Mouse (Mus musculus) naive thymus-derived CD4-positive, alpha-beta T cell, adult 2 months (primary cell): ENCODE results near the gene Calr4.

Experiments used
- DNase-seq: peaks from one replicate; pipeline ENCODE4 v3.0.0-alpha.2; 2011; ENCODE audit warnings: low read depth

The Calr4 gene

DNA sequence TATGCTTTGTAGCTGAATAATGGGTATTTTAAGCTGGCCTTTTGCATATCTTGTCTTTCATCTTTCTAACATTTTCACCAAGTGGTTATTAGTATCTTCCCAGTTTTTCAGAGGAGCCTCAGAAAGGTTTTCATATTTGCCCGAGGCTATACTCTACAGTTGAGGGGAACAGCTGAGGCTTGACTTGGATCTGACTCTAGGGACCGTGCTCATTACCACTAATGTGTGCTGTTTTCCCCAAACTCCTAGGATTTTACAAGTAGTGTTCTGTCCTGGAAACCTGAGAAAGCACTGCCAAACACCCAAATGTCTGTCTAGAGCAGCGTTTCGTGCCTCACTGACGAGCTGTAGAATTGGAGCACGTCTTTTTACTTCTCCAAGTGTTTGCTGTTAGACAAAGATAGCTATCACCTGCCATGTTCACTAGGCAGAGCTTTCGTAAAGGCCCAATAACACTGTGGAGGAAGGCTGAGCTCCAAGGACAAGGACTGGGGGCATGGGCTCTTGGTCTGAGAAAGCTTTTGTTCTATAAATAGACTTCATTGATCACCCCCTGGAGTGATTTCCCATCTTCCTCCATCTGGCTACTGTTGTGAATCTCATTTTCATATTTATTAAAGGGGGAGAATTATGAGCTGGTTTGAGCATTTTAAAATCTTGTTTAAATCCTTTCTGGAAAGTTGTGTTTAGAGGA, 2.0 kb downstream of the Calr4 start:
- no peak for DNase-seq

- DNase-seq: no peak
Observed at GRCm38 (mm10) chr4:109238428-109239268, 4.4 kb downstream of the Calr4 start.

- no peak for DNase-seq
Observed at GRCm38 (mm10) chr4:109241221-109241620, 6.9 kb downstream of the Calr4 start.

DNA sequence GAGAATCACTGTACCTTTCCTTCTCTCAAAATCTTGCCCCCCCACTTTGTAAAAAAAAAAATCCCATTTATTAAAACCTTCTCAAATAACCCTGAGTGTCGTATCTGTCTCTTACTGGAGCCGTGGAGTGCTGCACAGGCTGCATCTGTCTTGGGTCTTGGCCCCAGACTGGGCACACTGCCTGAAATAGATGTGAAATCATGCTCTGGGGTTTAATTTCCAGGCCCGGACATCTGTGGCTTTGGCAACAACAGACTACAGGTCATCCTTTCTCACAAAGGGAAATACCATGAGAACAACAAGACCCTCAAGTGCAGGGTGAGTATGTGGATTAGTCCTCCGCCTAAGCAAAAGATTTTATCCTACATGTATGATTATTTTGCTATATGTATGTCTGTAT, 7.6 kb downstream of the Calr4 start:
- DNase-seq: no peak

- DNase-seq: no peak
Observed at GRCm38 (mm10) chr4:109244506-109244905, 10.2 kb downstream of the Calr4 start.

GRCm38 (mm10) chr4:109245016-109245620, 10.8 kb downstream of the Calr4 start:
- DNase-seq: no peak

DNA sequence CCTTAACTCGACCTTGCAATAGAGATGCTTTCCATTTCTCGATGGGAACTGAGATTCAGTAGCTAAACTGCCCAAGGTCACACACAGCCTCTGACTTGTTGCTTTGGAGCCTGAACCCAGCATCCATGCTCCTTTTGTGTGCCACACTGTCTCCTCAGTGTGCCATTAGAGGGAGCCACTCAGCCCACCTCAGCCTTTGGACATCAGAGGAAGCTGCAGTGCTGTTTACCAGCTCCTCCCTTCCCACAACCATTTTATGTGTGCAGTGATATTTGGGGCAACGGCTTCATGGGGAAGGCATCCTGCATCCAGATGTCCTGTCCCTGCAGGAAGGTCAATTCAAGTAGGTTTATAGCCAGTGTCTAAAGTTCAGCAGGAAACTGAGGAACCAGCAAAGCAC, 17.3 kb downstream of the Calr4 start:
- peak; percentile 74 for DNase-seq

DNA sequence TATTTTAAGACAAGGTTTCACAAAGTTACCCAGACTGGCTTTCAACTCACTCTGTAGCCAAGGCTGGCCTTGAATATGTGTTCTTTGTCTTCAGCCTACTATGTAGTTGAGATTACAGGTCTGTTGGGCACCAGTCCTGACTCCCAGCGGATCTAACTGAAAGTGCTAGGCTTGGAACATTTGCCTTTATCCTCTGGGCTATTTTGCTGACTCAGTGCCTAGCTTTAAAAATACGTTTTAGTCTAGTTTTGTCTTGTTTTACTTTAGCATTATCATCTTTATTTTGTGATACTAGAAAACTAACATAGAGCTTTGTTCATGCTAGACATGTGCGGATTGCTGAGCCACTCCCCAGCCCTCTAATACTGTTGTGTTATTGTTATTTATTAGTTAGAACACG, 17.9 kb downstream of the Calr4 start:
- DNase-seq: no peak

- peak; percentile 34 for DNase-seq
Observed at GRCm38 (mm10) chr4:109253664-109254151, 19.4 kb downstream of the Calr4 start.

- no peak for DNase-seq
Observed at GRCm38 (mm10) chr4:109254511-109254910, 20.2 kb downstream of the Calr4 start.

- no peak for DNase-seq
Observed at GRCm38 (mm10) chr4:109255321-109255720, 21.0 kb downstream of the Calr4 start.

- DNase-seq: no peak
Observed at GRCm38 (mm10) chr4:109255727-109256417, 21.6 kb downstream of the Calr4 start.

GRCm38 (mm10) chr4:109256791-109257190, 22.5 kb downstream of the Calr4 start:
- DNase-seq: no peak

GRCm38 (mm10) chr4:109257639-109258038, 23.4 kb downstream of the Calr4 start:
- no peak for DNase-seq

GRCm38 (mm10) chr4:109262068-109262467, 27.8 kb downstream of the Calr4 start:
- no peak for DNase-seq

- no peak for DNase-seq
Observed at GRCm38 (mm10) chr4:109266056-109266455, 31.8 kb downstream of the Calr4 start.

GRCm38 (mm10) chr4:109266744-109267143, 32.5 kb downstream of the Calr4 start:
- no peak for DNase-seq

DNA sequence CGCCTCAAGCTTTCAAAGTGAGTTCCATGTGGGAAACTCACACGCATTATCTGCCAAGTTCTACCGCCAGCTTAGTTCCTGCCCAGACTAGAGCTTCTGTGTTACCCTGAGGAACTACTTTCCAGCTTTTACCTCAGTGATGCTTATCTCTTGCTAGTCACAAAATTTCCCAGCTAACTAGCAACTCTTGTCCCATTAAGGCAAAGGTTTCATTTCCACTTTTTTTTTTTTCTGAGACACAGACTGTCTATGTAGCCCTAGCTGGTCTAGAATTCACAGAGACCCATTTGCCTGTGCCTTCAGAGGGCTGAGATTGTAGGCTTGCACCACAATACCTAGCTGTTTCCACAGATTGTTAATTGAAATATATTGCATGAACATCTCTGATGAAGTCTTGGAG, 33.2 kb downstream of the Calr4 start:
- no peak for DNase-seq

- DNase-seq: no peak
Observed at GRCm38 (mm10) chr4:109268903-109269302, 34.6 kb downstream of the Calr4 start.

DNA sequence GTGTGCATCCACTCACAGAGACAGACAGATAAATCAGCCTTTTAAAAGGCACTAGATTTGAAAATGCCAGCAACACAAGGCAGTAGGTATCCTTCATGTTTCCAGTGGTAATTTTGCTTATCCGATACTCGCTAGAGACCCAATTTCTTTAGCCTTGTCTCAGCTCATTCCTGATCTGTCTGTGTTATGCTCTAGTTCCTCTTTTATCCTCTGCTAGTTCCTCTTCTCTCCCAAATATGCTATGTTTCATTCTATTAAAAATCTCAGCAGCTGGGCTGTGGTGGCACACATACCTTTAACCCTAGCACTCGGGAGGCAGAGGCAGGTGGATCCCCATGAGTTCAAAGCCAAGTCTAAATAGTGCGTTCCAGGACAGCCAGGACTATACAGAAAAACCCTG, 37.5 kb downstream of the Calr4 start:
- DNase-seq: no peak

GRCm38 (mm10) chr4:109273586-109274240, 39.4 kb downstream of the Calr4 start:
- peak; percentile 55 for DNase-seq
